Mouse (Mus musculus) heart, embryonic 16.5 days (tissue): ENCODE measurements at regions not wholly inside any gene's neighbourhood (a gene's known extent, or its start where the extent isn't known, plus 50 kb on each side); places are given as distances from the start of the nearest gene placed in this dataset.

ENCODE experiments used
- ATAC-seq: fragments of 200-750 bp; cut with Nextera tagmentation; replicated peaks from 2 replicates; pipeline ENCODE4 v1.8.0; 2017; ENCODE audit warnings: moderate number of reproducible peaks; ENCODE audit not compliant: insufficient read depth, low FRiP score; ENCODE audit errors: extremely low read depth
- H3K27ac ChIP-seq: fragments of 300-500 bp; sonication (generic); 2 replicates; pipeline ENCODE4 v1.5.1; 2014; ENCODE audit warnings: mild to moderate bottlenecking, low read length, control low read depth, moderate library complexity
- H3K27me3 ChIP-seq: fragments of 300-500 bp; sonication (generic); 2 replicates; pipeline ENCODE4 v1.6.1; 2014; ENCODE audit warnings: low read length, mixed read lengths; ENCODE audit not compliant: control insufficient read depth, insufficient read depth
- H3K36me3 ChIP-seq: fragments of 300-500 bp; sonication (generic); 2 replicates; pipeline ENCODE4 v1.6.1; 2014; ENCODE audit not compliant: control insufficient read depth, insufficient read depth
- H3K4me1 ChIP-seq: fragments of 300-500 bp; sonication (generic); 2 replicates; pipeline ENCODE4 v1.6.1; 2014; ENCODE audit warnings: low read length, mixed read lengths; ENCODE audit not compliant: control insufficient read depth, insufficient read depth
- H3K4me2 ChIP-seq: fragments of 300-500 bp; sonication (generic); 2 replicates; pipeline ENCODE4 v1.6.1; 2014; ENCODE audit warnings: low read depth, mild to moderate bottlenecking, control low read depth, low read length
- H3K4me3 ChIP-seq: fragments of 300-500 bp; sonication (generic); 2 replicates; pipeline ENCODE4 v1.5.1; 2014; ENCODE audit warnings: mild to moderate bottlenecking, control low read depth, low read length
- H3K9ac ChIP-seq: fragments of 300-500 bp; sonication (generic); 2 replicates; pipeline ENCODE4 v1.6.1; 2014; ENCODE audit warnings: low read length, control low read depth
- H3K9me3 ChIP-seq: fragments of 300-500 bp; sonication (generic); replicated peaks from 2 replicates; pipeline ENCODE4 v1.6.1; 2016; ENCODE audit warnings: low read length; ENCODE audit not compliant: control insufficient read depth
- WGBS: fragments of 180-500 bp; shearing (Covaris S2); extraction: QIAGEN DNeasy Blood & Tissue Kit; methylation state at CpG from one replicate; pipeline ENCODE4 v1.1.7; 2014; 5-methylcytosine and 5-hydroxymethylcytosine counted together

DNA sequence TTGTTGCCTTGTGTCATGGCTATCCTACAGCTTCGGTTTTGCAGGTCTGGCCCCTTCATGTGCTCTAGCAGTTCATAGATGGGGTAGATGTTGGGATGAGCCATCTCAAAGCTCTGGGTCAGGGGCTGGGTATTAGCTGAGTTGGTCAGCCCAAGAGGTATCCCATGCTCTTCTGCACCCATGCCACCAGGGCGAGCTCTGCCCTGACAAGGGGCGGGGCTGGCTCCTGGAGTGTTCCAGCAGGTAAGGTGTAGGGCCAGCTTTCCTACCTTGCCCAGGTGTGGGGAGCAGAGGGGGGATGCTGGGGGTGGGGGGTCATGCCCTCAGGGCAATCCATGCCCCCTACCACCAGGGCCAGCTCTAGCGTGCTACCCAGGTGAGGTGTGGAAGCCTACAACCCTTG is 91.0 kb downstream of the Xrcc2 start:
- no peak for ATAC-seq
- Histone ChIP-seq H3K4me3 (no peak overlapping the region), H3K9me3 (no peaks in the 10 kb centered on the region), H3K4me1 (peaks cover 5% of the 10 kb centered on the region; the same call in 1 of the 2 replicates), H3K4me2 (no peak overlapping the region), H3K27me3 (no peaks in the 10 kb centered on the region), H3K36me3 (no peaks in the 10 kb centered on the region), H3K27ac (no peak overlapping the region), H3K9ac (no peak overlapping the region)
- 69% methylated on average over 4 of the region's 4 CpGs for WGBS

- Histone ChIP-seq H3K4me3 (no peak overlapping the region), H3K9ac (no peak overlapping the region), H3K36me3 (no peaks in the 10 kb centered on the region), H3K27ac (no peak overlapping the region), H3K4me2 (no peak overlapping the region), H3K4me1 (peaks cover 5% of the 10 kb centered on the region; the same call in 1 of the 2 replicates), H3K27me3 (no peaks in the 10 kb centered on the region), H3K9me3 (no peaks in the 10 kb centered on the region)
- ATAC-seq: peak; percentile 37
- WGBS: 60% methylated on average over 8 of the region's 8 CpGs
Observed at GRCm38 (mm10) chr5:25613844-25614658, 91.6 kb downstream of the Xrcc2 start.

GRCm38 (mm10) chr5:25612036-25612705 is 93.5 kb downstream of the Xrcc2 start:
- H3K4me2 ChIP-seq: no peak overlapping the region

GRCm38 (mm10) chr5:25609911-25610310 is 94.0 kb downstream of the Cct8l1 start:
- no peak overlapping the region for H3K27ac ChIP-seq
- H3K9ac ChIP-seq: no peak overlapping the region
- H3K4me1 ChIP-seq: peaks cover 5% of the 10 kb centered on the region; the same call in 1 of the 2 replicates
- no peak for ATAC-seq
- H3K4me2 ChIP-seq: no peak overlapping the region
- H3K36me3 ChIP-seq: no peaks in the 10 kb centered on the region
- H3K27me3 ChIP-seq: no peaks in the 10 kb centered on the region
- H3K4me3 ChIP-seq: no peak overlapping the region
- 31% methylated on average over 9 of the region's 9 CpGs for WGBS
- no peaks in the 10 kb centered on the region for H3K9me3 ChIP-seq

More at GRCm38 (mm10) chr5:25612036-25612705, 93.5 kb downstream of the Xrcc2 start:
- H3K9ac ChIP-seq: no peak overlapping the region
- no peak for ATAC-seq
- H3K36me3 ChIP-seq: no peaks in the 10 kb centered on the region
- H3K27ac ChIP-seq: no peak overlapping the region
- H3K9me3 ChIP-seq: no peaks in the 10 kb centered on the region
- 88% methylated on average over 9 of the region's 9 CpGs for WGBS
- peaks cover 5% of the 10 kb centered on the region; the same call in 1 of the 2 replicates for H3K4me1 ChIP-seq
- no peaks in the 10 kb centered on the region for H3K27me3 ChIP-seq
- no peak overlapping the region for H3K4me3 ChIP-seq

GRCm38 (mm10) chr5:25602123-25602522 is 86.3 kb downstream of the Cct8l1 start:
- Histone ChIP-seq H3K4me2 (no peak overlapping the region), H3K27me3 (no peaks in the 10 kb centered on the region), H3K27ac (no peak overlapping the region), H3K36me3 (no peaks in the 10 kb centered on the region), H3K4me1 (no peaks in the 10 kb centered on the region), H3K9ac (no peak overlapping the region), H3K9me3 (peaks cover 4% of the 10 kb centered on the region), H3K4me3 (no peak overlapping the region)
- no peak for ATAC-seq
- 45% methylated on average over 2 of the region's 2 CpGs for WGBS

- Histone ChIP-seq H3K36me3 (no peaks in the 10 kb centered on the region), H3K9me3 (peaks cover 4% of the 10 kb centered on the region), H3K27ac (no peak overlapping the region), H3K27me3 (no peaks in the 10 kb centered on the region), H3K4me1 (no peaks in the 10 kb centered on the region), H3K4me3 (no peak overlapping the region), H3K9ac (no peak overlapping the region), H3K4me2 (no peak overlapping the region)
- no peak for ATAC-seq
- 76% methylated on average over 1 of the region's 1 CpGs for WGBS
Observed at GRCm38 (mm10) chr5:25599363-25599762, 83.5 kb downstream of the Cct8l1 start.

- no peak overlapping the region for H3K4me2 ChIP-seq
- H3K9me3 ChIP-seq: peaks cover 4% of the 10 kb centered on the region
- ATAC-seq: no peak
- no peak overlapping the region for H3K4me3 ChIP-seq
- H3K4me1 ChIP-seq: no peaks in the 10 kb centered on the region
- WGBS: 87% methylated on average over 6 of the region's 6 CpGs
- H3K9ac ChIP-seq: no peak overlapping the region
- H3K36me3 ChIP-seq: no peaks in the 10 kb centered on the region
- no peak overlapping the region for H3K27ac ChIP-seq
- no peaks in the 10 kb centered on the region for H3K27me3 ChIP-seq
Observed at GRCm38 (mm10) chr5:25597786-25598185, 81.9 kb downstream of the Cct8l1 start.

GRCm38 (mm10) chr5:25591709-25592108 is 75.8 kb downstream of the Cct8l1 start:
- no peaks in the 10 kb centered on the region for H3K9me3 ChIP-seq

More at GRCm38 (mm10) chr5:25591709-25592108, 75.8 kb downstream of the Cct8l1 start:
- Histone ChIP-seq H3K4me1 (no peaks in the 10 kb centered on the region), H3K36me3 (no peaks in the 10 kb centered on the region), H3K27me3 (no peaks in the 10 kb centered on the region), H3K4me3 (no peak overlapping the region), H3K27ac (no peak overlapping the region), H3K4me2 (no peak overlapping the region), H3K9ac (no peak overlapping the region)
- ATAC-seq: no peak
